Mouse (Mus musculus): Measurements from ENCODE around the gene Ccdc127. TPM values are rescaled to one million over a fixed set of nuclear protein-coding genes. Genes with fewer than 3 reads are reported as not detected.

The Ccdc127 gene
- polyA plus RNA-seq, 2 experiments from 2014 or later: 37.6 to 37.9 TPM

DNA sequence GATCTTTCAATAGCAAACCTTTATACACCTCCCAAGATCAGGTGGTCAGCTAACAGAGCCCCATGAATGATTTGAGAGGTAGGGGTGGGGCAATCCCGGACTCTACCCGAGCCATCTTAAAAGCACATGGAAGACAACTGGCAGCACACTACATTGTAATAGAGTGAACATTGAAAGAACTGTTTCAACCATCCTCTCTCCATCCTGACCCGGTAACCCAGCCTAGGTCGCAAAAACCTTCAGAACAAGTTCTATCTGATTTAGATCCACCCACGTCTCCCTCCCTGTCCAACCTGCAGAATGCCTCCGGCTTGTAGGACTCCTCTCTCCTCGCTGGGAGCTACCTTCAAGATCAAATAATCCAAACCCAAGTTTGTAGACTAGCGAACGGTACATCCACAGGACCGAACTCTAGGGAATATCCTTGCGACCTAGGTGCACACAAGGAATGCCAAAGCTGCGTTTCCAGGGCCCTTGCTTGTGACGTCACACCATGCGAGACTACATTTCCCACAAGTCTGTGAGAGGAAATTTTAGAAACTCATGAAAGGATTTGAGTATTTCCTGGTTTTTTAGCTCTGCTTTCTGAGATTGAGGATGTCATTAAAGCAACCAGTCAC, 40.4 kb downstream of the Ccdc127 start, which contains the start of gene Zfp72:
Zfp72 (minus strand) TSS at position 466 of the 620 bp plus-strand sequence.
- ATAC-seq: peak; percentile 92

DNA sequence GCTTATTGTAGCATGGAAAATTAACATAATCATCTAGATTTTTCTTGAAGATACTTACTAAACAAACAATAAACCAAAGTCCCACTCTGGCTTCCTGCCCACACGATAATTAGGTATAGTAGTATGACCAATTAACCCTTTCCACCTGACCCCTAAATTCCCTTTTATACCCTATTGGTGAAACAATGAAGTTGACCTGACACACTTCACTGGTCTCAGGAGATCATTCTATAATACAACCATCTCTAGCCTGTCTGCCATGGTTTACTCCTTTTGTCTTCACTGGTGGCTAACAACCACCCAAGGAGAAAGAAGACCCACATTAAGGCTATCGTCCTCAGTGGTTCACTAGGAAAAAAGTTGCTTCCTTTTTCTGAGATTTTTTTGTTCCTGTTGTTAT, 41.0 kb downstream of the Ccdc127 start:
- no peak for ATAC-seq

DNA sequence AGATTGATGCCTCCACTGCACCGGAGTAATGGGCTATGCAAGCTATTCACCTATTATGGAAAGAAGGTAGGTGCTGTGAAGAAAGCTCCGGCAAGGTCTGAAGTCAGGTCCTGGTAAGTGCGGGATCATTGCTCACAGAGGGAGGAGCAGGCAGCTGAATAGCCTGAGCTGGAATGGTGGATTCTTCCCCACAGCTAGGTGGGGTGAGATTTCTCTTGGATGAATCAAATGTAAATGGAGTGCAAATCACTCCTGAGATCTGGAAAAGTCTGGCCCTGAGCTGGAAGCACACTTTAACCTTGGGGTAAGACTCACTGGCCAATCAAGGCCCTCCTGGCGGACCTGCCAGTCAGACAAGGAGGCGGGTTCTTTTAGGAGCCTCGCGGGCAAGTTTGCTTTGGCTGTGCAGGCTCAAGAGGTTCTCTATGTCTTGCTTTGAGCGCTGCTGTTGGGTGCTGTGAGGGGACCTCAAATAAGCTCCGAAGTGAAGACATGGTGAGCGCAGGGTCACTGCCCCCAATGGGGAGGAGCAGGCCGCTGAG, 49.3 kb downstream of the Ccdc127 start, which contains the start of gene Ftl1-ps1:
Ftl1-ps1 (plus strand) TSS at position 397 of the 542 bp plus-strand sequence.
- ATAC-seq: no peak

Other genes starting within 250 kb of the Ccdc127 start
- gene Slc9a3, start 228.9 kb upstream of the Ccdc127 start, polyA plus RNA-seq (2017; shearing (Covaris generic)): not detected
- gene Exoc3, start 141.6 kb upstream of the Ccdc127 start, polyA plus RNA-seq (2017; shearing (Covaris generic)): 10 to 100 TPM; 77.3 to 85.7 TPM
- under 1 TPM; 0.20 to 0.56 TPM for gene Ahrr, start 58.0 kb upstream of the Ccdc127 start, polyA plus RNA-seq (2017; shearing (Covaris generic))
- gene Pdcd6, start 32.7 kb upstream of the Ccdc127 start, polyA plus RNA-seq (2017; shearing (Covaris generic)): 100 to 1,000 TPM; 188 to 204 TPM
- 100 to 1,000 TPM; 257 to 308 TPM for gene Sdha, start within 50 bp of the Ccdc127 start, polyA plus RNA-seq (2017; shearing (Covaris generic))
- not detected for gene Lrrc14b, start 13.7 kb downstream of the Ccdc127 start, polyA plus RNA-seq (2017; shearing (Covaris generic))
- gene Zfp72, start 40.5 kb downstream of the Ccdc127 start, polyA plus RNA-seq (2017; shearing (Covaris generic)): 1 to 10 TPM in 1 of 2 experiments, under 1 TPM in 1; 0.65 to 2.1 TPM
- 10 to 100 TPM; 56.0 to 63.6 TPM for gene Ftl1-ps1, start 49.4 kb downstream of the Ccdc127 start, polyA plus RNA-seq (2017; shearing (Covaris generic))
- gene Zfp825, start 143.7 kb downstream of the Ccdc127 start, polyA plus RNA-seq (2017; shearing (Covaris generic)): 10 to 100 TPM; 21.6 to 24.9 TPM